Mouse (Mus musculus) right cerebral cortex, postnatal 4 days (tissue): ENCODE measurements at regions not wholly inside any gene's neighbourhood (a gene's known extent, or its start where the extent isn't known, plus 50 kb on each side); places are given as distances from the start of the nearest gene placed in this dataset.

ENCODE experiments used
- DNase-seq: peaks from one replicate; pipeline ENCODE4 v3.0.0-alpha.2; 2022

DNA sequence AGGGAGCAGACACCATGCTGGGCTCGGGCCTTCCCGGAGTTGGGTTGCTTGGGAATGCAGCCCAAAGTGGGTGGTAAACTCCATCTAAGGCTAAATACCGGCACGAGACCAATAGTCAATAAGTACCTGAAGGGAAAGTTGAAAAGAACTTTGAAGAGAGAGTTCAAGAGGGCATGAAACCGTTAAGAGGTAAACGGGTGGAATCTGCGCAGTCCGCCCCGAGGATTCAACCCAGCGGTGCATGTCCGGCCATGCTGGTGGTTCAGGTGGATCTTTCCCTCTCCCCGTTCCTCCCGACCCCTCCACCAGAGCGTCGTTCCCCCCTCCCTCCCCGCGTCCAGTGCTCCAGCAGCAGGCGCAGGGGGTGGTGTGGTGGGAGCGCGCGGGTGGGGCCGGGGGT, 179.1 kb upstream of the Arhgef26 start:
- DNase-seq: peak; percentile 85

DNA sequence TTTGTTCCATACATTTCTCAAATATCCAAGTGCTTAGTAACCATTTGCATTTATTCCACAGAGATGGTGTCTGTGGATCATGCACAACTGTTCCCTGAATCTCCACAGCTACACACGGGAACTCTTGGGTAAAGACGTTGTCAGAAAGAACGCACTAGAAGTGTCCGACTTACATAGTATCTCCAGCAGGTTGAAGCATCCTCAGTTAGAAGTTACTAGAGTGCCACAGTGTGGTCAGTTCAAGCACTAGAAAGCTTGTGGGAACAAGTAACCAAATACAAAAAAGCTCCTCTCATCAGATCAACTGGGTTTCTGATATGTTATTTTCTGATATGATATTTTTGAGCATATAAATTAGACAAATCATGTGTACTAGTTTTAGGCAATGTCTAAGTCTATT, 167.5 kb upstream of the Arhgef26 start:
- DNase-seq: no peak

DNA sequence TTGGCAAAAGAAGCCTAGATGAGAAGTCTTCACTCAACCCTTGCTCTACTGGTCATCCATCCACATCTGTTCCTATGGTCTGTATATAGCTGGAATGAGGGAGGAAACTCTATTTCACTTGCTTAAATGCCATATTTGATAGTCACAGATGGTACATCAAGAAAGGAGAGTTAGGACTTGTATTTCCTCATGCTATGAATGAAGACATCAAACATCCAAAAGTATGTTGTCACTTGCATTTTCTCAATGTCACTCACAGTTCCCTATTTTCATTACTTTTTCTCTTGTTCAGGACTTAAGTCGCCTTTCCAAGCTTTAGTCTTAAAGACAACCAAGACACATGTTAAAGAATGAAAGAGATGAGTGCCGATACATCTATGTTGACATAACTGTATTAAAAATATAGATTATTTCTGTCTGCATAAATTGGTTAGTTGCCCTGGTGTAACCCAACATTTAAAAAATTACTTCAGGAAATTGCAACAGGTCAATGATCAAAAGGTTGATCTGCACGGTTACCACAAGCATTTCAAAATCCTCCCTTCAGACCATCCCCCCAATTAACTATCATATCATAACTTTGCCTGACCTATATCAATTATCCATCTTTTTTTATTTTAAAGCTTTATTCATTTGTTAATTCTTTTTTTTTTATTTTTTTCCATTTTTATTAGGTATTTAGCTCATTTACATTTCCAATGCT, 150.2 kb upstream of the Arhgef26 start:
- DNase-seq: no peak

DNA sequence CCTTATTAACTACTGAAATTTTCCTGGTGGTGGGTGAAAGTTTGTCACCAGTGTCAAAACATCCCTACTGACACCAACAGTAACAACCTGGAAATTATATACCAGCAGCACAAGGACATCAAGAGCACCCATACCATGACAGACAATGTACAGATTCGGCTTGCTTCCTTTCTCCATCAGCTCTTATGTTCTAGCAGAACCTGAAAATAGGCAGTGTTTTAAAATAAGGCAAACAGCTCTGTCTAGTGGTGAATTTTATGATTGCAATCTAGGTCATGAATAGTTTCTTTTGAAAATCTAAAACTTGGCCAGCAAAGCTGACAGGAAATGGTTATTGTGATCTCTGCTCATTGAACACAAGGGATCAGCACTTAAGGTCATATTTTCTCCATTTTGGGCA, 145.7 kb upstream of the Arhgef26 start:
- no peak for DNase-seq

DNA sequence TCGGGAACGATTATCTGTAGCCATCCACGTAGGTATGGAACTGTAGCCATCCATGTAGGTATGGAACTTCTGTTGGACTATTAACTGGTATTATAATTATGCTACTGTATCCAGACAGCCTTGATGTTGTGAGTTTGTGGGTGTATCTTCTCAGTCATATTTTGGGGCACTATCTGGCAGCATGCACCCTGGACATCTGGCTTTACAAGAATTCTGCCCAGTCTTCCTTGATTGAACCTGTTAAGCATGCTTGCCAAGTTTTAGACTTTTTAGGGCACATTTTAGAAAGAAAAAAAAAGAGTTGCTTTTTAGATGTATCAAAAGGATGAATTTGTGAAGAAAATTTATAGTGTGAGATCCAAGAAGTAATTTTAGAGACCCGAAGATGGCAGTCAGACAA, 143.7 kb upstream of the Arhgef26 start:
- peak; percentile 6 for DNase-seq

DNA sequence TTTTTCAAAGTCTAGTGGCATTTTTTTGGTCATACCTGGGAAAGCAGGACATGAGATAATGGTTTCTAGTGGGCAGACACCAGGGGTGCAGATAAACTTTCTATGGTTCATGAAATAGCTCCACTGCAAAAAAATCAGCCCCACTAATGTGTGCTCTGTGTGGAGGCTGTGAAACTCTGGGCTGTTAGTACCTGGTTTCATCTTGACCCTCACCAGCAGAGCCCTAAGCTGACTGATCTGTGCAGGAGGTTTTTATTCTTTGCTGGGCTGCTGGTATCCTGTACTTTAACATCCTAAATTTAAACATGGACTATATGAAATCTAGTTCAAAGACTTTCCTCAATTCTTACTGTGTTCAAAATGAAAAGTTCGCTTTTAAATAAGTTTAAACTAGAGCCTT, 141.5 kb upstream of the Arhgef26 start:
- DNase-seq: no peak

DNA sequence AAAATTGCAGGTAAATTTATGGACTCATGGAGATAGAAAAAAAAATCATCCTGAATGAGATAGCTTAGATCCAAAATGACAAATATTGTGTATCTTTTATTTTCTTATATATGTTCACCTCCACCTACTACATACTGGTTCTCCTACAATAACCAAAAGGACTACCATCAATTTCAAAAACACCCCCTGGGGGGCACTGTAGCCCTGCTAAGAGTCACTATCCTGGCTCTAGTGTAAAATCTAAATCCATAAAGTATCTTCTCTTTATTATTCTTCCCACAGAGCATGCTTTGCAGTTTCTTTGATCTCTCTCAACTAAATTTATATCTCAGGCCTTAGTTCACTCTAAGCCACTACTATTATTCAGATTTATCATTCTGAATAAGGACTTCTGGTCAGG, 122.3 kb upstream of the Arhgef26 start:
- peak; percentile 72 for DNase-seq

DNA sequence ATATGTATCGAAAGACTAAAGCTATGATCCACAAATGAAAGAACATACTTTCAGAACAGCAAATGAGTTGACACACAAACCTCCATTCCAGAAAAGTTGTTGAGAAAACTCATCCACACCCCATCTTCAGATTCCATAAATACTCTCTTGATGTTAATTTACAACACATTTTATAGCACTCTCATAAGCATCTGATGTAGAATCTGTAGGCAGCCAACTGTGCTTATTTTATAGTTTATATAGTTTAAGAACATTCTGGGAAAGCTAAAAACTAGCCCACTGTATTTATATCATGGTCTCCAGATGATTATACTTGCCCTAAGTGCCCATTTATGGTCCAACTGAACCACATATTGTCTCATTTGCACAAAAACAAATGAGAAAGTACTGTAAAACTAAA, 120.8 kb upstream of the Arhgef26 start:
- DNase-seq: no peak

DNA sequence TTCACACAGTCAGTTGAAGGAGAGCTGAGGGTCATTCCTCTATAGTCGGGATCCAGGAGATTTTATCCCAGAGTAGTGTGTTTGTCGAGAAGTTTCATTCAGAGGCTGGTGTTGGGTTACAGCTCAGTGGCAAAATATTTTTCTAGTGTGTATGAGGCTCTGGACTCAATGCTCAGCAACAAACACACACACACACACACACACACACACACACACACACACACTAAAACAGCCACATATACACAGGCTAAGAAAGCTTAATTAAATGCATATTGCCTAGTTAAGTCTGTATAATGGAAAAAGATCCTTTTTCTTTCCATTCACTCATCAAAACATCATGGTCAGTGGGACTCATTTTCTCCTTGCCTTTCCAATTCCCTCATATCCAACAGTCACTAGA, 110.4 kb upstream of the Arhgef26 start:
- DNase-seq: no peak

DNA sequence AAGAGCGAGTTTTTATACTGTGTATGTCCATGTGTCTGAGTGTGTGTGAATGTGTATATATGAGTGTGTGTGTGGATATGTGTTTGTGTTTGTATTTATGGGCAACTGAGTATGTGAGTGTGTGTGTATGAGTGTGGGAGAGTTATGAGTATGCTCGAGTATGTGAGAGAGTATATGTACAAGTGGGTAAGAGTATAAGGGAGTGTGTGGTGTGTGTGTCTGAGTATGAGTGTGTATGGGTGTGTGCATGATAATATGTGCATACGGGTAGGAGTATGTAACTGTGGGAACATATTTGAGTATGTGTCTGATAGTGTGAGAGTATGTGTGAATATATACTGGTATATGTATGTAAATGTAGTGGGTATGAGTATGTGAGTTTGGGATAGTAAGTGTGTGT, 110.0 kb upstream of the Arhgef26 start:
- no peak for DNase-seq

DNA sequence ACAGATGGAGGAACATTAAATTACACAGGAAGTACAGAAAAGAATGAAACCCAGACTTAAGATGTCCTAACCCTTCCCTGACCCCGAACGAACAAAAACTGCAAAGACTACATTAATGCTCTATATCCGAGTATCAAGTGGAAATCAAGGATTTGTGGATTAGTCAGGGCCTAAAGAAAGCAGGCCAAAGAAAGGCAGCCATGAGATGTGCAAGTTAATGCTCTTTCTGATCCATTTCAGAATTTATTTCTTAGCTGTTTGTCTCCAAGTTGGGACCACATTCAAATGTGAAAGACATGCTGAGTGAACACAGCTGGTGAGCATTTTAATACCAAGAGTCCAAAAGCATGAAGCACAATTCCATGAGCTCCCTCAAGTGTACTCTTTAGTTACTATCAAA, 97.1 kb upstream of the Arhgef26 start:
- no peak for DNase-seq

DNA sequence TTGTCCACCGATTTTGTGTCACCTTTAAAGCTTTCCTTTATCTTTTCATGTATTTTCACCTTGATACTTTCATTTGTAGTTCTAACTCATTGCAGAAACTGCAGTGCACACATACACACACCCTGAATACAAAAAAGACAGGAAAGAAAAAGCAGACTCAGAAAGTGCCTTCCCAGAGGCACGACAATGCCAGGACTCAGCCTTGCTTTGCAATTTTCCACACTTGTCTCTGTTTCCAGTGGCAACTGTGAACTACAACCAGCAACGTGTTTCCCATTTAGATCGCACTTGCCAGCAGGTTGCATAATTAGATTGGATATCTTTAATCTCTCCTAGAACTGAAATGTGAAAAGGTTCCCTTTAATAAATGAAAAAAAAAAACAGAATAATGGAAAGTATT, 66.4 kb upstream of the Arhgef26 start:
- no peak for DNase-seq

DNA sequence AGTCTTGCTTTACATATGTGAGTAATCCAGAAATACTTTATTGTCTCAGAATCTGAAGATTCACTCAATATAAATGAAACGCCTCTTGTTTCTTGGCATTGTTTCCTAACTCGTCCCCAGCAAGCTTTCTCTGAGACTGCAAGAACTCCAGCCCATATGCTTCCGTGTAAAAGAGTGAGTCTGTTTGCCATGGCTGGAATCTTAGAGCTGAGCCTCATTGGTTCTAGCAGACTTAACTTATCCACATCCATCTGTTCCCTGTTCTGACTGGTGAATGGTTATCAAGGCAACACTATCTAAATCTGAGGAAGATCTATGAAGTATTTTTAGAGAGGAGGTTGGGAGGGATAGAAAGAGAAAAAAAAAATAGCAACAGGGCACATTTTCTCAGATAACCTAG, 59.9 kb upstream of the Arhgef26 start:
- no peak for DNase-seq

DNA sequence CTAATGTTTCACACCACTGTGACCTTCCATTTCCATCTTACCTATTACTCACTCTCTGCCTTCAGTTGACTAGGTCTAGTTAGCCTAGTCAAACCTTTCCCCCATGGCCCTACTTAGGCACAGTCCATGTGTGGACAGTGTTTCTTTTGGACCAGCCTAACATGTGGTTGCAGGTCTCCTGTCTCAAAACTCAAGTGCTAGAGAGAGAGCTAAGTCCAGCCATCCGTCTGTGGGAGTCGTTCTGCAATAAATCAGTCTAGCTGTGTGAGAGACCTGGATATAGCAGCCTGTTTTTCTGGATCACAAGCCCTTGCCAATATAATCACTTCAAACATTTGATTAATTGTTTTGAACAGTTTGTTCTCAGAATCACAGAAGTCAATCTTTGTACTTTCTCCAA, 57.2 kb upstream of the Arhgef26 start:
- no peak for DNase-seq
